Mouse (Mus musculus): Measurements from ENCODE around the gene Trim24.

The Trim24 gene

DNA sequence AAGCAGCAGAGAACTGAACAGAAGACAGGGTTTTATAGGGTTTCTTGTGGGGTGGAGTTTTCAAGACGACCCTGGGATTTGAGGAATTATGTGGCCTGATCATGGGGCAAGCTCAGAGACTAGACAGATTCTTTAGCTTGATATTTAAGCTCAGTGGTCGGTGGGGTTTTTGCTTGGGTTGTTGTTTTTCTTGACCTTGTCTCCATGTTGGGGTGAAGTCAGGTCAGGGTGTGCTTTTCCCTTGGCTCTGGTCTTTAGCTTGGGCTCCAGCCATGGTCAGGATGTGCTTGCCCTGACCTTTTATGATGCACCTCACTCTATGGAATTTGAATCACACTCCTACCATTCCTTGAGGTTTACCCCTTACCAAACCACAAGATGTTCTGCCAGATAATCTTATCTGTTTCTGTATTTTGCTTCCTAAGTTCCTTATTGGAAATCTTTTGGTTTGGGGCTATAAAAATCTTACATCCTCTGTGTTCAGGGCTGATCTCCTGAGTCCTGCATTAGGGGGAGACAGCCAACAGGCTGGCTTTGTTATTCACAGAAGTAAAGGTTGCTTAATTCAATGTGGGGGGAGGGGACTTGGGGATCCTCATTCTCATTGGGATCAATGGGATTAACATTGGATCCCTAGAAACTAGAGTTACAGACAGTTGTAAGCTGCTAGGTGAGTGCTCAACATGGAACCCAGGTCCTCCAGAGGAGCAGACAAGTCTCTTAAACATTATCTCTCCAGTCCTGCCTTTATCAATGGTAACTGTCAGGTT is 6.5 kb upstream of the Trim24 start:
- DNase-seq: no peak

GRCm38 (mm10) chr6:37871137-37871851 is 683 bp downstream of the Trim24 start:
- peak; percentile 76 for DNase-seq

- DNase-seq: no peak
Measured at GRCm38 (mm10) chr6:37872861-37873260, 2.2 kb downstream of the Trim24 start.

GRCm38 (mm10) chr6:37873731-37874130 is 3.1 kb downstream of the Trim24 start:
- DNase-seq: no peak

- no peak for DNase-seq
Measured at GRCm38 (mm10) chr6:37878206-37878605, 7.6 kb downstream of the Trim24 start.

GRCm38 (mm10) chr6:37880586-37880985 is 10.0 kb downstream of the Trim24 start:
- no peak for DNase-seq

- DNase-seq: no peak
Measured at GRCm38 (mm10) chr6:37893586-37893985, 23.0 kb downstream of the Trim24 start.

DNA sequence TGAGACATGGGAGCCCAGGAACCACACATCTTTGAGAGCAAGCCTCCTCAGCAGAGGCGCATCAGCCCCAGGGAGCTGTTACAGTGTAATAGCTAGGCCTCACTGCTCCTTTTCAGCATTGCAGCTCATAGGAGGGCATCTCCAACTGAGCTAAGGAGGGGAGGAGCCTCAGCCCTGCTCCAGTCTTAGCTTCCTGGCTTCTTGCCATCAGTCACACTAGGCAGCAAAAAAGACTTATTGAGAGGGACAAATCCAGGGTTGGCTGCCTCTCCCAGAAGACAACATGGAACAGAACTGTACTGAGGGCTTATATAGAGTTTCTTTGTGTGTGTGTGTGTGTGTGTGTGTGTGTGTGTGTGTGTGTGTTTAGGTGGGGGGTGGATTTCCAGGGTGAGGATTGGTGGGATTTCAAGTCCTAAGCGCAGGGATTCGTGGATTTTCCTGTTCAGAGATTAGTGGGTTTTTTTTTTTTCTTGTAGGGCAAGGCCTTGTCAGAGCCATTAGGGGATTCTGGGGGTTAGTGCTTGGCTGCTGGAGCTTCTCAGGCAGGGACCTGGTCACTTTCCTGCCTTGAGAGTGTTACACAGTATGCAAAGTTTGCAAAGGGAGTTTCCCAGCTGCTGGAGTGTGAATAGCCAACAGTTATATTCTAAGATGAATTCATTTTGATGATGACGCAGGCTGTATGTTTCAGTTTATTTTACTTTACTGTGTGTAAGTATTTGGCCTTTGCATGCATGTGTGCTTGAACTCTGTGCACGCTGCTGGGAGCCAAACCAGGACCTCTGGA is 25.2 kb downstream of the Trim24 start:
- peak; percentile 71 for DNase-seq

DNA sequence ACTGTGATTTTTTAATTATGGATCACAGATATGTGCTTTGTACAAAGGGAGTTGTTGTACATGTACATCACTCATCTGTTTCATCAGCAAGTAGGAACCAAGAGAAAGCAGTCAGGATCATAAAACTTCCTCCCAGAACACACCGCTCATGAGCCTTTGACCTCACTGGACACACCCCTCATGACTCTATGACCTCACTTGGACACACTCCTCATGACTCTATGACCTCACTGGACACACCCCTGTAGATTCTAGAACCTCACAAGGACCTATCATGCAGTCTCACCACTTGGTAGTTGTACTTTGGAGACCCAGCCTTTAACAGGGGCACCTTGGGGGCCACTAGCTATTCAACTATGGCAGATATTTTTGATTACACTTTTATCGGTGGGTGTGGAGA is 29.6 kb downstream of the Trim24 start:
- DNase-seq: no peak

GRCm38 (mm10) chr6:37901791-37902190 is 31.2 kb downstream of the Trim24 start:
- DNase-seq: no peak

- no peak for DNase-seq
Measured at GRCm38 (mm10) chr6:37903810-37904209, 33.2 kb downstream of the Trim24 start.

DNA sequence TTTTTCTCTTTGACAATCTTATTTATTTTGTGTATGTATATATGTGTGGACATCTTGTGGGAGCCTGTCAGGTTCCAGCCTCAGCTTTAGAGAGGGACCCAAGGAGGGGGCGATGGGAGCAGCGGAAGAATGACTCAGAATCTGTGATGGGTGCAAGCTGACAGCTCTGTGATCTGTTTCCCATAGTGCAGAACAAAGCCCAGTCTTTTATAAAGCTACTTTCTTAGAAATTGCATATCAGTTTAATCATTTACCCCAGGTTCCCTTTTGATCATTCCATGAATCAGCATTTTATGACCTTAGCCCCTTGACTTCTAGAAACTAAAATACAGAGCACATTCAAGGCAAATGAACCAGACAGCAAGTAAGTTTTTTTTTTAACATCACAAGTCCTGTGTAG is 42.9 kb downstream of the Trim24 start:
- DNase-seq: no peak

DNA sequence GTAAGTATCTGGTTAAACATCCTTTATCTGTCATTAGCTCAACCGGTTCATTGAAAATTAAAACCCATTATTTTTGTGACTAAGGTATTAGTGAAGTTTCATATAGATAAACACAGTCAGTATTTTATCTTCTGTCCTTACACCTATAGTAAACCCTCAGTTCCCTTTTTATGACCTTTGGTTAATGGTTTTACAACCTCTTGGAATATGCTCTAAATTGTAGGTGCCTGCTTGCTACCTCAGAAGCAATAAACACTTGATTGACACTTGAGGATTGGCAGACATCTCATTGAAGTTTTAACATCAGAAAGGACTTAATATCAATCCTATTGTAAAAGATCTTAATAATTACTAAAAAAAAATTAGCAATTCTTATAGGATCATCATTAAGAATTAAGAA is 54.5 kb downstream of the Trim24 start:
- no peak for DNase-seq

DNA sequence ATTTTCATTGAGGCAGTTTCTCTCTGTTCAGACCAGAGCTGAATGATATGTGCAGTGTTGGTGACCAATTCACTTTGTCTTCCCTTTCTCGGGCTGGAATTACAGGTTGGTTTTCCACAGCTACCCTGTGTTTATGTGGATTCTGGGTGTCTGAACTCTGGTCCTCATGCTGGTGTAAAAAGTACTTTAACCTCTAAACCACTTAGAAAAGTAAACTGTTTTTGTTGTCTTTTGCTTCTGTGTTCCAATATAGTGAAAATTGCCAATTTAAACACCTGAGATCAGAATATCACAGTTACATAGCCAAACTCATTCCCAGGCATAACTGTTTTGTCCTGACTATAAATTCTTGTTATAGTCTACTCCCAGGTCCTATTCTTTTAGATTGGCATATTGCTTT is 56.1 kb downstream of the Trim24 start:
- DNase-seq: no peak

DNA sequence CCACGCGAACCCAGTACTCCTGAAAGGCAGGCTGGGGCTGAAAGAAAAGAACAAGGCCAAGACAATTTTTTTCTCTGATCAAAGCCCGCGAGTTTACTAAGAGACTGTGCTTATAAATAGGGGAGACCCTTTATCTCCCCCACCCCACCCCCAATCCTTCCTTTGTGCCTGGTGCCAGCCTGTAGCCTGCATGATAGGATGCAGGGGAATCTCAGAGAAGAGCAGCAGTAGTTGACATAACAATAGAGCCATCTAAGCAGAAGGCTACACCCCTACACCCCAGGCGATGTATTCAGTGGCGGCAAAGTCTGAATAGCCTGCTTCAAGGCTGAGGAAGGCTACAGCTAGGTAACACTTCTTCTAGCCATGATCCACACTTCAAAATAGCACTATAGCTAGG is 65.9 kb downstream of the Trim24 start:
- DNase-seq: no peak

- no peak for DNase-seq
Measured at GRCm38 (mm10) chr6:37951306-37951705, 80.7 kb downstream of the Trim24 start.

GRCm38 (mm10) chr6:37967386-37967785 is 96.8 kb downstream of the Trim24 start:
- no peak for DNase-seq

GRCm38 (mm10) chr6:38007459-38007858 is 136.8 kb downstream of the Trim24 start:
- peak; percentile 67 for DNase-seq

- DNase-seq: no peak
Measured at GRCm38 (mm10) chr6:38012829-38013228, 142.2 kb downstream of the Trim24 start.

All from kidney, postnatal 10 days (tissue).